Mouse (Mus musculus) stomach, postnatal 0 days (tissue): ENCODE data around the gene Rrh.

Experiments
- CTCF ChIP-seq: IDR thresholded peaks from 2 replicates; pipeline ENCODE4 v1.5.1; 2016; ENCODE audit warnings: antibody characterized with exemption, low read depth, mild to moderate bottlenecking, moderate library complexity
- EP300 ChIP-seq: optimal IDR thresholded peaks from 2 replicates; pipeline ENCODE3; 2016; ENCODE audit warnings: antibody characterized with exemption

GRCm38 (mm10) chr3:129782746-129783145, 39.6 kb downstream of the Rrh start:
- TF ChIP-seq EP300 (no peak), CTCF (peak; percentile 26; the same call in 1 of the 2 replicates)
